Mouse (Mus musculus): ENCODE measurements around the gene Dnajb6.
"Not testable (repeated sequence)": the region's sequence is repeated elsewhere in the genome, so short reads cannot be mapped to it uniquely, and the experiment has no call there.

Dnajb6 gene

GRCm38 (mm10) chr5:29735557-29736061 is at the start of gene Dnajb6, which contains the start of gene Gm5129:
Gene Dnajb6, plus strand, starts transcription at chr5:29735688.
Gene Gm5129, minus strand, starts transcription at chr5:29735936.
- in situ Hi-C loops (cut with MboI; ENCODE audit: unreplicated experiment in 2 of 2) = no loop called here

DNA sequence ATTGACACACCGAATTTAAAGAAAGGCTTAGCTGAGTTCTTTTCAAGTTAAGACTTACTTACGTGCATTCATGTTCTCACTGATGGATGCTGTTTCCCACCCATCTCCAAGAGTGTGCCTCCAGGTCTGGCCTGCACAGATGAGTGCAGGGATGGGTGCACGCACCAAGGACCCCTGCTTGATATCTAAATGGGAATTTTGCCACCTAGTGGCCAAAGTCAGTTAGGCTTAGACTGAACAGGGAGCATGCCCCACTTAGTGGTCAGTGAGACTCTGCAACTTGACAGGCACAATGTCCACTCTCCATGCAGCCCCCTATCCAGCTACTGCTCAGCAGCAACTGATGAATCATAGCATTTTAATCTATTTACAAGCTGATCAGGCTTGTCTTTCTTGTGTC is 47.8 kb upstream of the Dnajb6 start:
- in situ Hi-C loops (cut with MboI; ENCODE audit: unreplicated experiment in 2 of 2) = loop anchor here (5.0 to 25.0 kb wide), 2 partner anchors 300 to 1225 kb away; partner anchors contain the start of gene Shh (in 1 of the 2)

GRCm38 (mm10) chr5:29688352-29688751 is 47.1 kb upstream of the Dnajb6 start:
- in situ Hi-C loops (cut with MboI; ENCODE audit: unreplicated experiment in 2 of 2) = loop anchor here (5.0 to 25.0 kb wide), 2 partner anchors 301 to 1226 kb away; partner anchors contain the start of gene Shh (in 1 of the 2)

DNA sequence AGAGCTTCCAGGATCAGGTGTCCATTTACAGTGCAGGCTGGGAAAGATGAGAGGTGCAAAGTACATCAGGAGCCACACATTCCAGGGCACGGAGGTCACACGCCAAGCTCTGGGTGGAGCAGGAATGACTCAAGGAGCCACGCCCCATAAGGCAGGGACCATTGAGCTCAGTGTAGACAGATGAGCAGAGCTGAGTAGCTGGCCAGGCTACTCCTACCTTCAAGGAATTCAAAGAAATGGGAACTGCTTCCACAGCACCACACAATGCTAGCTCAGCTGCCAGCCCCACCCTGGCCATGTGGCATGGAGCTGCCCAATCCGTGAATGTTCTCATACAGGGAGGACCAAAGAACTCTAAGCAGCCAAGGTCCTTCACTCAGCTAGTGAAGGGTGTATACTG is 37.0 kb upstream of the Dnajb6 start:
- in situ Hi-C loops (cut with MboI; ENCODE audit: unreplicated experiment in 2 of 2) = loop anchor here in 1 of 2 experiments (25.0 kb wide), 1 partner anchor 1236 kb away; the partner anchor contains the start of gene Shh

DNA sequence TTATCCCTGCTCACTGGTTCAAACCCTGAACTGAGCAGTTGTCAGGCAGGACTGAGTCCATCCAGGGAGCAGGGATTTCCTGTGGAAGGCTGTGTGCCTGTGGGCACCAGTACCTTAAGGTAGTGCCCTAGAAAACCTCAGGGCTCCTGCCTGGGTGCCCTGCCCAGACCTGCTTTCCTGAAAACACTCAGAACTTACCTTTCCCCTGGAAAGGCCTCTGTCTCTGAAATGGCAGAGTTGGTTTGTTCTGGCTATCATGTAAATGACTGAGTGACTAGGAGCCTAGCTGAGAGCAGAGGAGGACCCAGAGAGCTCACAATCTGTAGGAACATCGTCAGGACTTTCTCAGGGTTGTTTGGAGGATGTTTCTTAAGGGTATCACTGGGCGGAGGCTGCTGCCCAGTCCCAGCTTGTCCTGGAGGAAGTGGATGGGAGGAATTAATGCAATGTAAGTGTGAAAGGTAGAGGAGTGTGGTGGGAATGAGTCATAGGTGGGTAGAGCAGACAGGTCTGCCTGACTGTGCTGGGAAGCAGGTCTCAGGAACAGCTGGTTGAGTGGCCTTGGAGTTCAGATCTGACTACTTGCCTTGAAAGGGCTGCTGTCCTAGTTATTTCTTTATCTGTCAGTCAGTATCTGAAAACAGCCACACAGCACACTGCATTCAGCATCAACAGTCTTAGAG is 35.8 kb upstream of the Dnajb6 start:
- in situ Hi-C loops (cut with MboI; ENCODE audit: unreplicated experiment in 2 of 2) = loop anchor here in 1 of 2 experiments (25.0 kb wide), 1 partner anchor 1237 kb away; the partner anchor contains the start of gene Shh

- in situ Hi-C loops (cut with MboI; ENCODE audit: unreplicated experiment in 2 of 2) = no loop called here
Measured at GRCm38 (mm10) chr5:29707241-29707640, 28.2 kb upstream of the Dnajb6 start.

DNA sequence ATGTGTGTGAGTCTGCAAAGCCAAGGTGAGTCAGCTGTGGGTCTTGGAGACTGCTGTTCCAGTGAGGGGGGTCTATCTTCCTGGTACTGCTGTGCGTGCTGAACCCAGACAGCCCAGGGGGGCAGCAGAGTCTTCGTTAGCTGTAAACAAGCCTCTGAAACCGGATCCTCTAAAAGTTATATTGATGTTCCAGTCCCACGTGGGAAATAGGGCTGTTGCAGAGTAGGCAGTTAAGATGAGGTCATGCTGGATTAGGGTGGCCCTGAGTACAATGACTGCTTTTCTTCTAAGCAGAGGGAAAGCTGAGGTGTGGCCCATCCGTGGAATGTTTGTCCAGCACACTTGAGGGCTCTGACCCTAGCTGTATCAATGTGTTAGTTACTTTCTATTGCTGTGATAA is 27.2 kb upstream of the Dnajb6 start:
- in situ Hi-C loops (cut with MboI; ENCODE audit: unreplicated experiment in 2 of 2) = no loop called here

- in situ Hi-C loops (cut with MboI; ENCODE audit: unreplicated experiment in 2 of 2) = no loop called here
Measured at GRCm38 (mm10) chr5:29711631-29712030, 23.9 kb upstream of the Dnajb6 start.

- in situ Hi-C loops (cut with MboI; ENCODE audit: unreplicated experiment in 2 of 2) = no loop called here
Measured at GRCm38 (mm10) chr5:29712906-29713305, 22.6 kb upstream of the Dnajb6 start.

DNA sequence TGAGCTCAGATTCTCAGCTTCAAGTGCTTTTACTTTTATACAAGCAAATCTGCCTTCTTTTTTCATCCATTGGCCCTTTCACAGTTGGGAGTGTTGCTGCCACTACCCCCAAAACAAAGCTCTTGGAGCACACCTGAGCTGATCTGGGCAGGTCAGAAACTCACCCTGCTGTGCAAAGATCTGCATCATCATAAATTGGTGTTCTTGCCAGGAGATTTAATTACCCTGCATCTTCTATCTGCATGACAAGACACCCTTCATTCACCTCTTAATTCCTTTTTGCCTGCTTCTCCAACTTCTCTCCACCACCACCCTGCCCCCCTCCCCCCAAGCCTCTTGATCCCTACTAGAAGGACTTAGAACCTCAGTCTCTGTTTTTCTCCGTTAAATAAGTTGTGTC is 14.3 kb upstream of the Dnajb6 start:
- in situ Hi-C loops (cut with MboI; ENCODE audit: unreplicated experiment in 2 of 2) = no loop called here

DNA sequence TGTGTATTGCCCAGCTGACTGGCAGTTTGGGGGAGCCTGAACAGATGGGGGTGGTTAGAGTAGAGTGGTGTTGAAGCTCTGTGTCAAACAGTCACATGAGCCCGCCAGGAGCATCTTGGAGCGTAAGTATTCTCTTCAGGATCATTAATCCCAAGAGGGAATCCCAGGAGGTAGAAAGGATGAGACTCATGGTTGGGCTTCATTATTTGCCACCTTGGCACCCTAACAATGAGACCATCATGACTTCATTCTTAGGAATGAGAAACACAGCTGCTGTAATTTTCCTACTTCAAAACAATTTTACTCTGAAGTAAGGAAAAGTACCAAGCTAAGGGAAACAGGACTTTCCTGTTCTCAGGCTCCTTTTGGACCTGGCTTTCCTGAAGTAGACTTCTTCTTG is 10.1 kb upstream of the Dnajb6 start:
- in situ Hi-C loops (cut with MboI; ENCODE audit: unreplicated experiment in 2 of 2) = no loop called here

DNA sequence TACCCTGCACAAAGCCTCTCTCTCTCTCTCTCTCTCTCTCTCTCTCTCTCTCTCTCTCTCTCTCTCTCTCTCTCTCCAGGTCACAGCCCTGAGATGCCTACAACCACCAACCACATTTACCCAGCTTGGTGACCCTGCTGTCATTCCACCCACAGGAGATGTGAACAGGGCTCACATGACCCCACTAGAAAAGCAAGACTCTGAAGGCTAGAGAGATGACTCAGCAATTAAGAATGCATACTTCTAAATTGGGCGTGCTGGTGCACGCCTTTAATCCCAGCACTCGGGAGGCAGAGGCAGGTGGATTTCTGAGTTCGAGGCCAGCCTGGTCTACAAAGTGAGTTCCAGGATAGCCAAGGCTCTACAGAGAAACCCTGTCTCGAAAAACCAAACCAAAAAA is 9.4 kb upstream of the Dnajb6 start:
- in situ Hi-C loops (cut with MboI; ENCODE audit: unreplicated experiment in 2 of 2) = not testable (repeated sequence)

DNA sequence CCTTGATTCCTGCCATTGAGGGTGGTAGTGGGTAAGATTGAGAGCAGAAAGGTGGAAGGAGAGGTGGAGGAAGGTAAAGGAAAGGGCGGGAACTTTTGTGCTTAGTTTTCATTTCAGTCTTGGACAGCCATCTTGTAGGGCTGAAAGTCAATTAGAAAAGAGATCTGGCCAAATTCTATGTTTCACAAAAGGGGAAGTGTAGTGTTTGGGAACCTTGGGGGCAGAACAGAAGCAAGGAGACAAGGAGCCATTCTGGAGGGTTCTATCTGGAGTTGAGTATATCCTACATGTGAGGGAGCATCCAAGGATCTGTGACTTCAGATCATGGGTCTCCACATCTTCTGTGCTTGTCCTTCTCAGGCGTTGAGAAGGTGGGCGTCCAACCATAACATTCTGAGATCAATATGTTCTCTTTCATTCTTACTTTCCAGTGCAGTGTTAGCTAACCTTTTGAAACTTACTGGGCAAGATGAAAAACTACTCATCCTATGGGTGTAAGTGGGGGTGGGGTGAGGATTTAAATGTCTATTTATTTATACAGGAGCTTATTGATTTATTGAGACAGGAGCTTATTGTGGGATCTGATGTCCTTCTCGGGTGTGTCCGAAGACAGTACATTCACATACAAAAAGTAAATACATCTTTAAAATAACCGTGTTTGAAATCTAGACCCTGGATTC is 517 bp upstream of the Dnajb6 start:
- in situ Hi-C loops (cut with MboI; ENCODE audit: unreplicated experiment in 2 of 2) = no loop called here

DNA sequence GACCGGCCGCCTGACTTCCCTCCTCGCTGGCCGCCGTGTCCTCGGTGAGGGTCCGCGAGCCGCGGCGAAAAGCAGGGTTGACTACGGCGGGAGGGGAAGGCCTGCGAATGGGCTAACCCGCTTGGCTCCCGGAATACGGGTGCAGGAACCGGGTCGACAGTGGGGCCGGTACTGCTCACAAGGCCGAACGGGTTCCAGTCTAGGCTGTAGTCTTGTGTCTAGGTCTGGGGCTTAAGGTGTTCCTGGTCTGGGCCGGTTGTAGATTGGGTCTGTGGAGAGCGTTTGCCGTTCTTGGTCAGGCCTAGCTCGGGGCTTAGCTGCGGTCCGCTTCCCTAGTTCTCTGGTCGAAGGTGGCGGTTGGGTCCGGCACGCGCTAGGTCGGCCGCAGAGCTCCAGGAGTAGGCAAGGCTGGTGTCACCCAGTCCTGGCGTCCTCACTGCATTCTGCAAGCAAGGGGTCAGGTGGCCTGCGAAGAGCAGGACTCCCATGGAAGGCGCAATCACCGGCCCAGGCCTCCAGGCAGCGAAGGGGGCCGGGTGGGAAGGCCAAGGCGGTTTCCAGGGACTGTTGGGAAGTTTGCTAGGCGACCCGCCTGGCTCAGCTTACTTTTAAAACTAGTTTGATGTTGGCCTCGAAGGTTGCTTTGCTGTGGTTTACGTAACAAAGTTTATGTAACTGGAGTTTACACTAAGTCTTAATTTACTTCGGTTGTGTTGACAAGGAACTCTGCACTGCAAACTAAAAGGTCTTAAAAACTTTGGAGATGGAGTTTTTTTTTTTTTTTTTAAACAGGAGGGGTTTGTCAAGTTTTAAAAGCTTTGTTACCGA is 799 bp downstream of the Dnajb6 start:
- in situ Hi-C loops (cut with MboI; ENCODE audit: unreplicated experiment in 2 of 2) = no loop called here

GRCm38 (mm10) chr5:29736942-29737341 is 1.5 kb downstream of the Dnajb6 start:
- in situ Hi-C loops (cut with MboI; ENCODE audit: unreplicated experiment in 2 of 2) = no loop called here

- in situ Hi-C loops (cut with MboI; ENCODE audit: unreplicated experiment in 2 of 2) = no loop called here
Measured at GRCm38 (mm10) chr5:29737471-29737870, 2.0 kb downstream of the Dnajb6 start.

- in situ Hi-C loops (cut with MboI; ENCODE audit: unreplicated experiment in 2 of 2) = no loop called here
Measured at GRCm38 (mm10) chr5:29738076-29738475, 2.6 kb downstream of the Dnajb6 start.

GRCm38 (mm10) chr5:29740651-29741050 is 5.2 kb downstream of the Dnajb6 start:
- in situ Hi-C loops (cut with MboI; ENCODE audit: unreplicated experiment in 2 of 2) = no loop called here

- in situ Hi-C loops (cut with MboI; ENCODE audit: unreplicated experiment in 2 of 2) = no loop called here
Measured at GRCm38 (mm10) chr5:29741093-29741492, 5.6 kb downstream of the Dnajb6 start.

DNA sequence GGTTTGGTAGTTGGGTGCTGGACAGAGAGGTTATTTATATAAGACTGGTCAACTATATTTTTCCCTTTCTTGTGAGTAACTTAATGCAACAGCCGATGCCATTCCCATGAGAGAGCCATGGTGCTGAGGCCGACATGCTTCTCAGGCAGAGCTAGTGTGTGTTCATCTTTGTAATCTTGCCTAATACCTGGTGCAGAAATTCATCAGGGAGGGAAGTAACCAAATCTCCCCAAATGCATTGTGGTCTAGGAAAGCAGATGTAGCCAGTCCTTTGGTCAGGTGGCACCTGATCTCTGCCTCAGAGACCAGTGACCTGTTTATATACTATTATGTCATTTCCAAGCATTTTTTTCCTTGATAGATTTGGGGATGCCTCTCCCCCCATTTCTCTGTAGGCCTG is 12.2 kb downstream of the Dnajb6 start:
- in situ Hi-C loops (cut with MboI; ENCODE audit: unreplicated experiment in 2 of 2) = no loop called here

- in situ Hi-C loops (cut with MboI; ENCODE audit: unreplicated experiment in 2 of 2) = no loop called here
Measured at GRCm38 (mm10) chr5:29751306-29751705, 15.8 kb downstream of the Dnajb6 start.

All from v-Abl transformed pro-B cells (cell line).